Mouse (Mus musculus) left cerebral cortex, postnatal 4 days (tissue): ENCODE results near the gene Nedd8. TPM values are rescaled to one million over a fixed set of nuclear protein-coding genes. Genes with fewer than 3 reads are reported as not detected.

Experiments used
- DNase-seq: peaks from one replicate; pipeline ENCODE4 v3.0.0-alpha.2; 2022
- intact Hi-C: fragments of 180-260 bp; cut with DNase I; formaldehyde crosslinking; loops from one replicate; pipeline ENCODE4 v1.15.1; 2025
- total RNA-seq, 2 experiments: library from RNA; stranded (reverse); gene quantifications; 2 replicates each; pipeline ENCODE4 v1.2.3; 2021

Gene Nedd8
- total RNA-seq = 100 to 1,000 TPM; 347 to 384 TPM

GRCm38 (mm10) chr14:55671833-55672740, at the start of gene Nedd8, which contains the start of gene Gmpr2:
TSS of gene Nedd8 (minus strand) at chr14:55672124.
TSS of gene Gmpr2 (plus strand) at chr14:55671941.
- DNase-seq = peak; percentile 87
- intact Hi-C loops = no loop called here

- no peak for DNase-seq
- intact Hi-C loops = no loop called here
Observed at GRCm38 (mm10) chr14:55721076-55721475, 49.2 kb upstream of the Nedd8 start.

- intact Hi-C loops = no loop called here
- no peak for DNase-seq
Observed at GRCm38 (mm10) chr14:55720666-55721065, 48.7 kb upstream of the Nedd8 start.

GRCm38 (mm10) chr14:55719737-55720136, 47.8 kb upstream of the Nedd8 start:
- intact Hi-C loops = no loop called here
- DNase-seq = no peak

GRCm38 (mm10) chr14:55716884-55717283, 45.0 kb upstream of the Nedd8 start:
- DNase-seq = no peak
- intact Hi-C loops = no loop called here

- intact Hi-C loops = no loop called here
- no peak for DNase-seq
Observed at GRCm38 (mm10) chr14:55716271-55716670, 44.3 kb upstream of the Nedd8 start.

- no peak for DNase-seq
- intact Hi-C loops = no loop called here
Observed at GRCm38 (mm10) chr14:55714893-55715292, 43.0 kb upstream of the Nedd8 start.

GRCm38 (mm10) chr14:55713729-55714122, 41.8 kb upstream of the Nedd8 start, which contains the start of gene Tgm1:
TSS of gene Tgm1 (minus strand) at chr14:55713926.
- DNase-seq = no peak

GRCm38 (mm10) chr14:55713007-55713728, 41.2 kb upstream of the Nedd8 start:
- no peak for DNase-seq
- intact Hi-C loops = no loop called here

More at GRCm38 (mm10) chr14:55713729-55714122, 41.8 kb upstream of the Nedd8 start, which contains the start of gene Tgm1:
- intact Hi-C loops = no loop called here

GRCm38 (mm10) chr14:55711786-55712185, 39.9 kb upstream of the Nedd8 start:
- intact Hi-C loops = no loop called here
- no peak for DNase-seq

- intact Hi-C loops = no loop called here
- no peak for DNase-seq
Observed at GRCm38 (mm10) chr14:55709509-55709908, 37.6 kb upstream of the Nedd8 start.

- intact Hi-C loops = no loop called here
Observed at GRCm38 (mm10) chr14:55707397-55707796, 35.5 kb upstream of the Nedd8 start.

GRCm38 (mm10) chr14:55706051-55706600, 34.2 kb upstream of the Nedd8 start:
- intact Hi-C loops = no loop called here
- DNase-seq = no peak

More at GRCm38 (mm10) chr14:55707397-55707796, 35.5 kb upstream of the Nedd8 start:
- no peak for DNase-seq

GRCm38 (mm10) chr14:55702761-55703160, 30.8 kb upstream of the Nedd8 start:
- DNase-seq = no peak
- intact Hi-C loops = no loop called here

- intact Hi-C loops = no loop called here
- no peak for DNase-seq
Observed at GRCm38 (mm10) chr14:55701131-55701530, 29.2 kb upstream of the Nedd8 start.

GRCm38 (mm10) chr14:55697226-55697625, 25.3 kb upstream of the Nedd8 start:
- intact Hi-C loops = no loop called here
- DNase-seq = no peak

GRCm38 (mm10) chr14:55689433-55689832, 17.5 kb upstream of the Nedd8 start:
- intact Hi-C loops = loop anchor here (10.0 kb wide), 1 partner anchor 215 kb away; the partner anchor contains the start of gene Sdr39u1
- no peak for DNase-seq

- DNase-seq = no peak
Observed at GRCm38 (mm10) chr14:55682118-55682493, 10.2 kb upstream of the Nedd8 start.

GRCm38 (mm10) chr14:55681160-55682117, 9.5 kb upstream of the Nedd8 start, which contains the start of gene Tinf2:
TSS of gene Tinf2 (minus strand) at chr14:55681820.
- DNase-seq = peak; percentile 95
- intact Hi-C loops = loop anchor here (10.0 kb wide), 1 partner anchor 223 kb away; the partner anchor contains the start of gene Sdr39u1

More at GRCm38 (mm10) chr14:55682118-55682493, 10.2 kb upstream of the Nedd8 start:
- intact Hi-C loops = loop anchor here (10.0 kb wide), 1 partner anchor 223 kb away; the partner anchor contains the start of gene Sdr39u1

- no peak for DNase-seq
- intact Hi-C loops = no loop called here
Observed at GRCm38 (mm10) chr14:55677615-55678014, 5.7 kb upstream of the Nedd8 start.
